Mouse (Mus musculus) liver (tissue): ENCODE data around the gene Wdr13.
"Not testable (repeated sequence)": the region's sequence is repeated elsewhere in the genome, so short reads cannot be mapped to it uniquely, and the experiment has no call there.

Source experiments
- DNase-seq: peaks from one replicate; pipeline ENCODE4 v3.0.0-alpha.2; 2020; ENCODE audit warnings: mixed read lengths

Gene Wdr13

GRCm38 (mm10) chrX:8102213-8102668, 30.5 kb downstream of the Wdr13 start:
- peak; percentile 58 for DNase-seq

- peak; percentile 18 for DNase-seq
Measured at GRCm38 (mm10) chrX:8101017-8101416, 31.7 kb downstream of the Wdr13 start.

GRCm38 (mm10) chrX:8099435-8099834, 33.3 kb downstream of the Wdr13 start:
- DNase-seq = no peak

DNA sequence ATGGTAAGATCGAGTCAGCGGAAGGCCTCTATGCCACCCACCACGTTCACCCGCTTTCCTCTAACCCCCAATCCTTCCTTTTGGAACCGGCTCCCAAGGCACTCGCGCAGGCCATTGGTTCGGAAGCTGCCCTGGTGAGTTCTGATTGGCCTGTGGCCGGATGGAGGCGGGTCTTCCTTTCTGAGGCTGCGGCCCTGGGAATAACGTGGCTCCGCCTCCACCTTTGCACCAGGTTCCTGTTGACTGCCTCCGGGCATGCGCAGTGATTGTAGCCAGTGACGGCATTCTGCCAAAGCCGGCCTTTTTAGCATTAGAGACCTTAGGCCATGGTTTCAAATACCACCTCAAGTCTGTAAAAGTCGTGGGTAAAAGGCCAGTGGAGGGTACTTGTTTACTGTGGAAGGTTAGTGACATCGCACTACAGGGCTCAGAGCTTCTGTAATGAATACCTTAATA, 35.9 kb downstream of the Wdr13 start:
- DNase-seq = peak; percentile 96

GRCm38 (mm10) chrX:8096068-8096786, 36.5 kb downstream of the Wdr13 start:
- DNase-seq = not testable (repeated sequence)

GRCm38 (mm10) chrX:8095546-8095945, 37.1 kb downstream of the Wdr13 start:
- DNase-seq = peak; percentile 20

DNA sequence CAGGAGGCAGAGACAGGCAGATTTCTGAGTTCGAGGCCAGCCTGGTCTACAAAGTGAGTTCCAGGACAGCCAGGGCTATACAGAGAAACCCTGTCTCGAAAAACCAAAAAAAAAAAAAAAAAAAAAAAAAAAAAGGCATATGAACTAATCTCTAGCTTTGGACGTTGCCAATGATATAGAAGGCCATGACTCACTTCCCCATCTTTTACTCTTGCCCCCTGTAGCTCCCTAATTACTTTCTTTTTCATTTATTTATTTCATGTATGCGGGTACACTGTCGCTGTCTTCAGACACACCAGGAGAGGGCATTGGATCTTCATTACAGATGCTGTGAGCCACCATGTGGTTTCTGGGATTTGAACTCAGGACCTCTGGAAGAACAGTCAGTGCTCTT, 41.7 kb downstream of the Wdr13 start:
- not testable (repeated sequence) for DNase-seq

GRCm38 (mm10) chrX:8090346-8090953, 42.2 kb downstream of the Wdr13 start, which contains the start of gene Was:
Gene Was, minus strand, starts transcription at chrX:8090498.
- peak; percentile 32 for DNase-seq

GRCm38 (mm10) chrX:8089746-8090145, 42.9 kb downstream of the Wdr13 start:
- DNase-seq = no peak

- DNase-seq = no peak
Measured at GRCm38 (mm10) chrX:8085611-8086010, 47.1 kb downstream of the Wdr13 start.

GRCm38 (mm10) chrX:8084771-8085259, 47.9 kb downstream of the Wdr13 start:
- no peak for DNase-seq

- peak; percentile 36 for DNase-seq
Measured at GRCm38 (mm10) chrX:8075104-8075503, 57.6 kb downstream of the Wdr13 start.

GRCm38 (mm10) chrX:8074430-8075014, 58.2 kb downstream of the Wdr13 start, which contains the start of gene Suv39h1:
Gene Suv39h1, minus strand, starts transcription at chrX:8074760.
- peak; percentile 95 for DNase-seq

- DNase-seq = peak; percentile 58
Measured at GRCm38 (mm10) chrX:8073881-8074429, 58.7 kb downstream of the Wdr13 start.
